Mouse (Mus musculus) olfactory bulb, adult 2 months (tissue): ENCODE measurements at regions not wholly inside any gene's neighbourhood (a gene's known extent, or its start where the extent isn't known, plus 50 kb on each side); places are given as distances from the start of the nearest gene placed in this dataset.

ENCODE experiments used
- H3K27ac ChIP-seq: fragments of 200-500 bp; 2 replicates; pipeline ENCODE4 v1.5.1; 2012; ENCODE audit warnings: low read depth, low read length; ENCODE audit not compliant: insufficient read depth
- H3K4me1 ChIP-seq: fragments of 200-500 bp; 2 replicates; pipeline ENCODE4 v1.6.1; 2012; ENCODE audit warnings: low read length; ENCODE audit not compliant: control insufficient read depth, insufficient read depth
- H3K4me3 ChIP-seq: fragments of 200-500 bp; 2 replicates; pipeline ENCODE4 v1.5.1; 2012; ENCODE audit warnings: mild to moderate bottlenecking, low read depth, low read length, moderate library complexity; ENCODE audit not compliant: insufficient read depth
- CTCF ChIP-seq: fragments of 200-500 bp; IDR thresholded peaks from 2 replicates; pipeline ENCODE4 v1.5.1; 2012; ENCODE audit warnings: low read depth, mild to moderate bottlenecking, low read length, moderate library complexity; ENCODE audit not compliant: insufficient read depth
- POLR2A ChIP-seq: fragments of 200-500 bp; IDR thresholded peaks from 2 replicates; pipeline ENCODE4 v1.6.1; 2012; ENCODE audit warnings: mild to moderate bottlenecking, low read depth, low read length, moderate library complexity; ENCODE audit not compliant: insufficient read depth
- WGBS: fragments of 180-500 bp; shearing (Covaris S2); methylation state at CpG from one replicate; pipeline ENCODE4 v1.1.7; 2018; 5-methylcytosine and 5-hydroxymethylcytosine counted together

GRCm38 (mm10) chr15:27282279-27282678, 184.2 kb upstream of the Ank start:
- TF ChIP-seq POLR2A (no peak), CTCF (no peak)
- WGBS: 84% methylated on average over 1 of the region's 1 CpGs
- Histone ChIP-seq H3K27ac (no peak overlapping the region), H3K4me3 (no peak overlapping the region), H3K4me1 (no peaks in the 10 kb centered on the region)

- WGBS: 84% methylated on average over 4 of the region's 4 CpGs
- Histone ChIP-seq H3K4me3 (no peak overlapping the region), H3K27ac (no peak overlapping the region), H3K4me1 (no peaks in the 10 kb centered on the region)
- TF ChIP-seq CTCF: no peak
- TF ChIP-seq POLR2A: no peak
Measured at GRCm38 (mm10) chr15:27303856-27304255, 162.6 kb upstream of the Ank start.

- TF ChIP-seq CTCF: no peak
- TF ChIP-seq POLR2A: no peak
- Histone ChIP-seq H3K4me1 (no peaks in the 10 kb centered on the region), H3K27ac (no peak overlapping the region), H3K4me3 (no peak overlapping the region)
- WGBS: 61% methylated on average over 7 of the region's 7 CpGs
Measured at GRCm38 (mm10) chr15:27304256-27304655, 162.2 kb upstream of the Ank start.

- TF ChIP-seq POLR2A: no peak
Measured at GRCm38 (mm10) chr15:27305035-27305434, 161.4 kb upstream of the Ank start.

DNA sequence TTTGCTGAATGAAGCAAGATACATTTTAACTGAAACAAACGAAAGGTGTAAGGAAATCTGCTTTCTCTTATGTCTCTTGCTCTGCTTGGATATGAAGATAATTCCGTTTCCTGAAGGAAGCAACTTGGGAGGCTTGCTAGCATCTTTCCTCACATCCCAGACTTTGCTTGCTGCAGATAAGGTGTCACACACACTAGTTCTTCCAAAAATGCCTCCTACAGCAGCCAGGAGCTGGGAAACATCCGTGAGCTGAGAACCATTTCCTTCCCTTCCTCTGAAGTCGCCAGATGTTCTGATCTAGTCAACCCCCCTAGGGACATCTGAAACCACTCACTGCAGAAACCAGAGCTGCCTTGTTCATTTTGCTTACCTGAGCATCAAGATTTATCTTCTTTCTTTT, 157.8 kb upstream of the Ank start:
- no peak overlapping the region for H3K4me3 ChIP-seq
- WGBS: 67% methylated on average over 4 of the region's 4 CpGs
- H3K4me1 ChIP-seq: no peaks in the 10 kb centered on the region
- TF ChIP-seq POLR2A: no peak
- no peak for TF ChIP-seq CTCF
- no peak overlapping the region for H3K27ac ChIP-seq

More at GRCm38 (mm10) chr15:27305035-27305434, 161.4 kb upstream of the Ank start:
- Histone ChIP-seq H3K4me3 (no peak overlapping the region), H3K4me1 (no peaks in the 10 kb centered on the region), H3K27ac (no peak overlapping the region)
- WGBS: 94% methylated on average over 4 of the region's 4 CpGs

- Histone ChIP-seq H3K27ac (no peak overlapping the region), H3K4me1 (no peaks in the 10 kb centered on the region), H3K4me3 (no peak overlapping the region)
- TF ChIP-seq POLR2A: no peak
- no peak for TF ChIP-seq CTCF
- WGBS: 45% methylated on average over 4 of the region's 4 CpGs
Measured at GRCm38 (mm10) chr15:27315964-27316745, 150.3 kb upstream of the Ank start.

GRCm38 (mm10) chr15:27316746-27317129, 149.7 kb upstream of the Ank start:
- WGBS: 75% methylated on average over 1 of the region's 1 CpGs
- TF ChIP-seq CTCF (no peak), POLR2A (no peak)

GRCm38 (mm10) chr15:27321915-27322665, 144.4 kb upstream of the Ank start:
- 48% methylated on average over 10 of the region's 10 CpGs for WGBS
- TF ChIP-seq CTCF (no peak), POLR2A (no peak)
- Histone ChIP-seq H3K4me3 (no peak overlapping the region), H3K27ac (no peak overlapping the region), H3K4me1 (peaks cover 8% of the 10 kb centered on the region)

More at GRCm38 (mm10) chr15:27316746-27317129, 149.7 kb upstream of the Ank start:
- H3K4me1 ChIP-seq: no peaks in the 10 kb centered on the region
- no peak overlapping the region for H3K27ac ChIP-seq
- H3K4me3 ChIP-seq: no peak overlapping the region

GRCm38 (mm10) chr15:27325847-27326548, 140.5 kb upstream of the Ank start:
- TF ChIP-seq POLR2A: no peak
- TF ChIP-seq CTCF: no peak
- Histone ChIP-seq H3K4me1 (peaks cover 8% of the 10 kb centered on the region), H3K27ac (no peak overlapping the region), H3K4me3 (no peak overlapping the region)
- 7% methylated on average over 15 of the region's 15 CpGs for WGBS
